Mouse (Mus musculus) spleen, adult 2 months (tissue): ENCODE results near the gene Qrich1.

Experiments used
- CTCF ChIP-seq: fragments of 200-500 bp; IDR thresholded peaks from 2 replicates; pipeline ENCODE4 v1.5.1; 2011; ENCODE audit warnings: mild to moderate bottlenecking, inconsistent platforms; ENCODE audit not compliant: insufficient read depth, insufficient read length, insufficient replicate concordance; ENCODE audit errors: extremely low read depth
- POLR2A ChIP-seq: fragments of 200-500 bp; IDR thresholded peaks from 2 replicates; pipeline ENCODE4 v1.6.1; 2011; ENCODE audit warnings: low read depth, low read length, inconsistent platforms

- TF ChIP-seq CTCF (no peak), POLR2A (no peak)
Measured at GRCm38 (mm10) chr9:108591462-108591861, 74.9 kb downstream of the Qrich1 start.
